Mouse (Mus musculus): ENCODE data around the gene Fbxo7.

The Fbxo7 gene

GRCm38 (mm10) chr10:86021749-86022473 is at the start of gene Fbxo7:
Fbxo7 (plus strand) TSS chr10:86021972.
- WGBS, result under 1% methylated on average over 82 of the region's 82 CpGs

DNA sequence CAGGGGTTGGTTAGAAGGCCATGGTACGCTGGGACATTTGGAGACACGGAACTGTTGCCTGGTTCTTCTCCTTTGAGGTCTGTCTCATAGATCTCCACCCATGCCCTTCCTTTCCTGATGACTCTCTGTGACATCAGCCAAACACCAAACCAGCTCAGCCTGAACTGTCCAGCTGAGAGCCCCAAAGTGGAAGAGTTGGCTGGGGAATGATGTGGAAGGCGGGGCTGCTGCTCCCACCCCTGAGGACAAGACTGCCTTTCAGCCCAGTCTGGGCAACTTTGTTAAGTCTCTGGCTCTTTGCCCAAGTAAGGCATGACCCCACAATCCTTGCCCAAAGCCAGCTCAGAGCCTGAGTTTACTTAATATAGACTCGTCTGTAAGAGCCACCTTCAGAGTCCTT is 48.9 kb upstream of the Fbxo7 start:
- WGBS, result 63% methylated on average over 4 of the region's 4 CpGs

DNA sequence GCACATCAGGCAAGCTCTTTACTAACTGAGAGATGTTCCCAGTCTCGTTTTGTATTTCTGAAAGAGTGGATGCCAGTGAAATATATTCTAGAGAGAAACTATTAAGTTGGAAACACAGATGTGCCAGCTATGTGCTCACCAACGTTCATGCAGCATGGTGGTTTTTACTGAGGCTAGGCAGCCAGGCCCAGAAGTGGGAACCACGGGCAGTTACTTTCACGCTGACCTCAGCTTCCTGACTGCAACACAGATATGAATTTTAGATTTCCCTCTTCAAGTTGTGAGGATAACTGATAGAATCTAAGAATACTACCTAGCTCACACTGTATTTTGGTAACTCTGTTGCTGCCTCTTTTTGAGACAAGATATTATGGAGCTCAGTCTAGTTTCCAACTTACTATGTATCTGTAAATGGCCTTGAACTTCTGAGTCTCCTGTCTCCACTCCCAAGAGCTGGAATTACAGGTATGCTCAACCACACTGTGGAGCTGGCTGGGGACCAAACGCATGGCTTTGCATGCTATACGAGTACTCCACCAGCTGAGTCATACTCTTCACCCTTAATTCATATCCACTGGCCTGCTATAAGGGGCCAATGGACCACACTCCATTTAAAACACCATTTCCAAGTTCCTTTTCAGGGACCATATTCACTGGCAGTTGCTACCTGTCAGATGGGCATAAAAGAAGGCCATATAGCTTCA is 32.2 kb upstream of the Fbxo7 start:
- WGBS, result 68% methylated on average over 6 of the region's 6 CpGs

DNA sequence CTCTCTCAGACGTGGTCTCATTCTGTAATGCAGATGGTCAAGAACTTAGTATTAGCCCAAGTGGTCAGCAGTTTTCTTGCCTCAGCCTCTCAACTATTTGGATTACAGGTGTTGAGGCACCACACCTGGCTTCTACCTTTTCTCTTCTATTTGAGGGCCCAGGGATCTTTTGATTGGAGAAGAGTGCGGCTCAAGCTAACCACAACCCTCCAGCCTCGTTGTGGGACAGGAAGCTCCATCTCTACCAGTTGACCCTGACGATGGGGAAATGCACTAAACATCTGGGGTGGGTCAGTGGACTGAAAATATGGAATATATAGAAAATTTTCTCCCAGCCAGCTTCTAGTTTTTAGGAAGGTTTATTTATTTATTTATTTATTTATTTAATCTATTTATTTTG is 29.4 kb upstream of the Fbxo7 start:
- WGBS, result 86% methylated on average over 4 of the region's 4 CpGs

DNA sequence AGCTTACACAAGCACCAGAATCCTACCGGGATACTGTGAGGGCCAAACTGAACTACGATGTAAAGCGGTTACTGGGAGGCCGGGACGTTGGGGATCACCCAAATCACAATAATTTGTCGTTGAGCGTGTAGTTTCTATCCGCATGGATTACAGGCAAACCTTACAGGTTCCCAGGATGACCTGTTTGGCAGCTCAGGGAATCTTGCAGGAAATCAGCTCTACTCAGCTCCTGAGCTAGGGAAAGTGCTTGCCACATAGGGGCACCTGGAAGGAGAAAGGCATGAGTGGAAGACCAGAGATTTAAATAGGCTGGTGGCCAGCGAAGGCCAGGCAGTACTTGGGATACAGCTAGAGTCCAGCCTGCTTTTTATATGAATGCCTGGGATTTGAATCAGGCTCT is 27.9 kb upstream of the Fbxo7 start:
- 94% methylated on average over 9 of the region's 9 CpGs for WGBS

- 88% methylated on average over 5 of the region's 5 CpGs for WGBS
These were observed 27.1 kb upstream of the Fbxo7 start for GRCm38 (mm10) chr10:85994543-85995104.

GRCm38 (mm10) chr10:86000447-86000846 is 21.3 kb upstream of the Fbxo7 start:
- whole genome bisulfite sequencing, result 94% methylated on average over 4 of the region's 4 CpGs

GRCm38 (mm10) chr10:86006455-86006854 is 15.3 kb upstream of the Fbxo7 start:
- WGBS, result 64% methylated on average over 5 of the region's 5 CpGs

GRCm38 (mm10) chr10:86009688-86010087 is 12.1 kb upstream of the Fbxo7 start:
- 92% methylated on average over 2 of the region's 2 CpGs for WGBS

GRCm38 (mm10) chr10:86010636-86011035 is 11.1 kb upstream of the Fbxo7 start:
- 80% methylated on average over 6 of the region's 6 CpGs for WGBS

DNA sequence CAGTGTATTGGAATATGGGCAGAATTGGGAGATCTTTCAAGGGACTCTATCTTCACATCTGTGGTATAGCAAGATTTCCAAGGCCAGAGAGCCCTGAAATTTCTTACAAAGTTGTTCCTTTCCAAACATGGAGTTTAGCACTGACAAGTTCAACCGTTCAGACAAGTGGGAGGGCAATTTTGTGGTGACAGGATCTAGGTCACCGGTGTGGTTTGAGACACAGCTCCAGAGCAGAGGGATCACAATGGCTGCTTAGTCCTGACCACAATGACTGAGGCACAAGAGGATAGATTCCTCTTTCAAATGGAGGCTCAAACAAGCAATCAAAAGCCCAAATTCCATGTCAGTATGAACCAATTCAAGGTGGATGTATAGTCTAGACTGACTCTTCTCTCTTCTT is 10.6 kb upstream of the Fbxo7 start:
- WGBS, result 75% methylated on average over 2 of the region's 2 CpGs

DNA sequence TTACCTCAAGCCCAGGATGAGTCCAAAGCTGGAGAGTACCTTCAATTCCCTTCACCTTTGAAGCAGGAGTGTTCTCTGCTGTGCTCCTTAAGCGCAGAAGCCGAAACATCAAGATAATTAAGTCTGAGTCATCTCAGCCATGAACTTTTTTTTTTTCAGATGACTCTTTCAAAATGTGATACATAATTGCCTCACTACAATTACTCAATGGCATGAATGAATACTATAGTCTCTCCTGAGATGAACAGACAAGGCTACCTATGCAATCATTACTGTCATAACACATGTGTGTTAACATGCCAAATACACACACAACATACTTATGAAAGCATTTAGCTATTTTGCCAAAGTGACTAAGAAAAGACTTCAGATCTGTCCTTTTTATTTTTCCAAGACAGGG is 10.0 kb upstream of the Fbxo7 start, which contains the start of gene Bpifc:
Gene Bpifc, minus strand, starts transcription at position 115 of the 400 bp plus-strand sequence.
- WGBS, result 93% methylated on average over 2 of the region's 2 CpGs

GRCm38 (mm10) chr10:86017781-86018180 is 4.0 kb upstream of the Fbxo7 start:
- WGBS, result 95% methylated on average over 7 of the region's 7 CpGs

GRCm38 (mm10) chr10:86018813-86019212 is 3.0 kb upstream of the Fbxo7 start:
- WGBS, result 64% methylated on average over 5 of the region's 5 CpGs

DNA sequence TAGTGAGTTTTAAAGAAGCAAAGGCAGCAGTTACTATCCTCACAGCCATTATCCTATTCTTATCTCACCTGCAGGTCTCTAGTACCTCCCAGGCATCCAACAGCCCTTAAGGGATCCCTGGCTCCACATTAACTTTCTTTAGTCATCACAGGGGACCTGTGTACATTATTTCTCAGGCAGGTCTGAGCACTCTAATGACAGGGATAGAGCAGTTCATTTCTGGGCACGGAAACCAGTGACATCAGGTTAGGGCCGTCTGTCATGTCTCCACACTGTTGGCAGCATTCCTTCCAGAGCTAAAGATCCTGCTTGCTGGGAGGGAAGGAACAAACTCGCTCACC is 394 bp upstream of the Fbxo7 start:
- 1% methylated on average over 3 of the region's 3 CpGs for WGBS

GRCm38 (mm10) chr10:86022474-86022816 is 673 bp downstream of the Fbxo7 start:
- WGBS, result 6% methylated on average over 6 of the region's 6 CpGs

DNA sequence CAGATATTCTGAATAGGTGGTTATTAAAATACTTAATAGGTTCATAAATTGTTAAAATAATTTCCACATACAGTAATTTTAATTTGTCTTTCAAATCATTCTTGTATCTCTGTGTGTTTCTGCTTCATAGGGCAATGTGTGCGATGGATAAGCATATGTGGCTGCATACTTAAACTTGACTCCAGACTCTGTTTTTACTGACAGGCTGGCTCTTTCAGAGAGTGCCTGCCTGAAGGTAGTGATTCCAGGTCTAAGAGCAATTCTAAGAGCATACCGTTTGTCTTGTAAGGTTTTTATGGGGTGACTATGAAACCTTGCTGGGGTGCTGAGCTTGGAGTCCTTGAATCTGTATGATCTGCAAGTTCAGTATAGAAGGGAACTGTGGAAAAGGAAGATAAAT is 4.1 kb downstream of the Fbxo7 start:
- WGBS, result 77% methylated on average over 2 of the region's 2 CpGs

DNA sequence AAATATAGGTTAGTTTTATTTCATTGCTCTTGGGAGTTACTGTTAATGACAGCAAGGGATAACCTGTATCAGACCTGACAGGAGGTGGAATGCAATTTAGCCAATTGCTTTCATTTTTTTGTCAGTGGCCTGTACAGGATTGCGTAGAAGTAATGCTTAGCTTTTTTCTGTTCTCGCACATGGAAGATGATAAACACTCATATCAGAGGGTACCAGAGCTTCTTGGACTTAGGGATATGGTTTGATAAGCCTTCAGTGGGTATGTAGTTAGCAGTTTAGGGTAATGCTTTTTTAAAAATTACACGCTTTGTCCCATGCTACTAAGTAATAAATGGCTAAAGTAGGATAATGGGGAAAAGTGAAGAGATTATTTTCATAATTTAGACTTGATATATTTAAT is 4.6 kb downstream of the Fbxo7 start:
- over 99% methylated on average over 3 of the region's 3 CpGs for WGBS

DNA sequence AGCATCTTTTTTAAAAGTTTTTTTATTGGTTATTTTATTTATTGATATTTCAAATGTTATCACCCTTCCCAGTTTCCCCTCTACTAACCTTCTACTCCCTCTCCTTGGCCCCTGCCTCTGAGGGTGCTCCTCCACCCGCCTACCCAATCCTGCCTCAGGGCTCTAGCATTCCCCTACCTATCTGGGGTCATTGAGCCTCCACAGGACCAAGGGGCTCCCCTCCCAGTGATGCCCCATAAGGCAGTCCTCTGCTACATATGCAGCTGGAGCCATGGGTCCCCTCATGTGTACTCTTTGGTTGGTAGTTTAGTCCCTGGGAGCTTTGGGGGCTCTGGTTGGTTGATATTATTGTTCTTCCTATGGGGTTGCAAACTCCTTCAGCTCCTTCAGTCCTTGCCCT is 5.0 kb downstream of the Fbxo7 start:
- 95% methylated on average over 1 of the region's 1 CpGs for WGBS

DNA sequence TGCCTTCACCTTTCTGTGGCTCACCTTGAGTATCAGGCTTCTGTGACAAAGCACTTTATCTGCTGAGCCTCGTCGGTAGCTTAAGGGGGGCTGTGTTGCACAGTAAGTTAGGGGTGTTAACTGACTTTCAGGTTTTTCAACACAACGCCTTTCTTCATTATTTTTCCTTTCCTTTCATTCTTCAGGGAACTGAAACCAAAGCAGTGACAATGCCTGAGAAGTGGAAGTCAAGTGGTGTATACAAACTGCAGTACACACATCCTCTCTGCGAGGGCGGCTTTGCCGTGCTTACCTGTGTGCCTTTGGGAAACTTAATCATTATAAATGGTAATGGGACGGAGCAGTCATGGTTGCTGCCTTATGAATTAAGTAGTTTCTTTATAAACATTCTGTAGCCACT is 9.0 kb downstream of the Fbxo7 start:
- WGBS, result 88% methylated on average over 7 of the region's 7 CpGs

DNA sequence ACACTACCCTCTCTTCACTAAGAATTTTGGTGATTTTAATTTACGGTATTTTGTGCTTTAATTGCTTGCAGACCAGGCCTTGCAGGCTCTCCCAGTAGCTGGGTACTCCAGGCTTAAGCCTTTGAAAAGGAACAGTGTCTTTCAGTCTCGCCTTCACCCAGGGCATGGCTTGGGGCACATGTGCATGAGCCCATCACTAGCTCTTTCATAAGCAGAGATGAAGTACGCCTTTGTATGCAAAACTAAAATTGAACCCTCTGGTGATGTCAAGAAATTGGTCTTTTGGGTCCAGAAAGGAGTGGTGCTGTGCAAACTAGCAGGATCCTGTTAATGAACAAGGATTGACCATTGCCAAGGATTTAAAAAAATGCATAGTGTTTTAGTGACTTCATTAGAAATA is 10.7 kb downstream of the Fbxo7 start:
- 77% methylated on average over 3 of the region's 3 CpGs for WGBS

DNA sequence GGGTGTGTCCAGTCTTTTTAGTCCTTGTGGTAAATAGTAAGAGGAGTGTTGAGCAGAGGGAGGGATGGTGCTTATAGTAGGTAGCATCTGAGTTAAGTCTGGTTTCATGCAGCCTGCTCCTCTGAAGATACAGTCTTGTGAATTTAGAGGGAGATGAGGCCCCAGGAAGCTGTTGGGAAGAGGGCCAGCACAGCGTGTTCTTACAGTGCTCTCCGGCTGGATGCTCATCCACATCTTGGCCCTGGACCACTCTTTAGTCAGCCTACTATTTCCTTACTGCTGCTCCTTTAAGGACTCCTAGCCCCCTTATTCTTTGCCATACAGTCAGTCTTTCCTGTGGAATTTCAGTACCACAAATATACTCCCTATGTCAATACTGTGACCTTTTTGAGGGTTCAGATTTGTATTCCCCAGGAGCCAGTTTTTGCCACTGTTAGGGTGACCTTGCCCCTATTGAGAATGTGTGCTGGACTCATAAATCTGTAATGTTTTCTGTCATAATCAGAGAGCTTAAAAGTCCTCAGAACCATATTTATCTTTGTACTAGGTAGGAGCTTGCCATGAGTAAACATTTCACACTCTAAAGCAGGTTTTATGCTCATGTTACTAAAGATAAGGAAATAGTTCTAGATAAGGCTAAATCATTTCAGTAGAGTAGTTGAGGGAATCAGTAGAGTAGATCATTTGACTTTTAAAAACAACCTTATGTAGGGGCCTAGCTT is 12.4 kb downstream of the Fbxo7 start:
- WGBS, result 70% methylated on average over 2 of the region's 2 CpGs

DNA sequence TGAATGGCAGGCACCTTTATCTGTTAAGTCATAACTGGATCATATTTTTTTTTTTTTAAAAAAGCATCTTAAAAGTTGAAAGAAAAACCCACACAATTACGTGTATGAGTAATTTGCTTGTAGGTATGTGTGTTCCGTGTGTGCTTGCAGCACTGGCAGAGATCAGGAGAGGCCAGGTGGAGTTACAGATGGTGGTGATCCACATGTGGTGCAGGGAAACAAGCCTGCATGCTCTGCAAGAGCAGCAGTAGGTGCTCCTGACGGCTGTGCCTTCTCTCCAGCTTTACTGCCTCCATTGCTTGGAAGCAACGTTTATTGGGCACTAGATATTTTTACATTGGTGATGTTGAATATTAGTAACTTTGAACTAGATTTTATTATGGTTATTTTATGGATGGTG is 21.9 kb downstream of the Fbxo7 start:
- WGBS, result 66% methylated on average over 4 of the region's 4 CpGs
